Mouse (Mus musculus) 3134 (cell line): Measurements from ENCODE around the gene Mcm9.
"Not testable (repeated sequence)": the region's sequence is repeated elsewhere in the genome, so short reads cannot be mapped to it uniquely, and the experiment has no call there.

ENCODE experiments used
- DNase-seq: peaks from one replicate; pipeline ENCODE4 v3.0.0-alpha.2; 2011; ENCODE audit warnings: low spot score; ENCODE audit not compliant: insufficient read length; ENCODE audit errors: extremely low read depth

Mcm9 gene

DNA sequence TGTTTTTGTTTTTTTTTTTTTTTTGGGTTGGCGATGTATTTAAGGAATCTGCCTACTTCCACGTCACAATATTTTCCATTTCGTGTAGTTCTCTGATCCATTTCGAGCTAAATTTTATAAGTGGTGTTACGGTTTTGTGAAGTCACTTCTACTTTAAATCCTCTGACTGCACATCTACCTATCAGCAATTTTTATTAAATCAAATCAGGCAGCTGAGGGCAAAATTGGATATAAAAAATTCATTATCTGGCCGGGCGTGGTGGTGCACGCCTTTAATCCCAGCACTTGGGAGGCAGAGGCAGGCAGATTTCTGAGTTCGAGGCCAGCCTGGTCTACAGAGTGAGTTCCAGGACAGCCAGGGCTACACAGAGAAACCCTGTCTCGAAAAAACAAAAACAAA lies at the start of gene Mcm9:
TSS of gene Mcm9 (minus strand) at position 101 of the 400 bp plus-strand sequence.
- not testable (repeated sequence) for DNase-seq

DNA sequence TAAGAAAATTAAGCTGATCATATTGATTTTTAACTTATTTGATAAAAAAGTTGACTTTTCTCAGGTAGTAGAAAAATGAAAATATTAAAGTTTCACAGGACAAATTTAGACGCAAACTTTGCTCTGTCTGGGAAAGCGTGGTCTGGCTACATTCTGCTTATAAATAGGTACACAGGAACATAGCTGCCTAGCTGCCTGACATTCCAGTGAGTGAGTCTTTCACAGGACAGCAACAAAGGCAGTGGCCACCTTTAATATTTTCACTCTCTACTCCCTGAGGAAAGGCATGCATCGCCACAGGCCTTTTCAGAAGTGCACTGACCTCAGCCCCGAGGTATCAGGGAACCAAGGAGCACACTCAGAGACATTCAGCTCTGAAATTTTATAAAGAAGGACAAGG lies 31.5 kb upstream of the Mcm9 start:
- DNase-seq: no peak

DNA sequence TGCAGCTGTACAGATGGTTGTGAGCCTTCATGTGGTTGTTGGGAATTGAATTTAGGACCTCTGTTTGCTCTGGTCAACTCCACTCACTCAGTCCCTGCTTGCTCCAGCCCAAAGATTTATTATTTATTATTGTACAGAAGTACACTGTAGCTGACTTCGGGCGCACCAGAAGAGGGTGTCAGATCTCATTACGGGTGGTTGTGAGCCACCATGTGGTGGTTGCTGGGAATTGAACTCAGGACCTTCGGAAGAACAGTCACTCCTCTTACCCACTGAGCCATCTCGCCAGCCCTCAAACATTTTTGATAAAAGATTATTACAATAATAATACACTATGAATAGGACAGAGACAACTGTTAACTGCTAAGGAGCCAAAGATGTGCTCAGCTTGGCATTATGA lies 24.0 kb upstream of the Mcm9 start:
- not testable (repeated sequence) for DNase-seq

DNA sequence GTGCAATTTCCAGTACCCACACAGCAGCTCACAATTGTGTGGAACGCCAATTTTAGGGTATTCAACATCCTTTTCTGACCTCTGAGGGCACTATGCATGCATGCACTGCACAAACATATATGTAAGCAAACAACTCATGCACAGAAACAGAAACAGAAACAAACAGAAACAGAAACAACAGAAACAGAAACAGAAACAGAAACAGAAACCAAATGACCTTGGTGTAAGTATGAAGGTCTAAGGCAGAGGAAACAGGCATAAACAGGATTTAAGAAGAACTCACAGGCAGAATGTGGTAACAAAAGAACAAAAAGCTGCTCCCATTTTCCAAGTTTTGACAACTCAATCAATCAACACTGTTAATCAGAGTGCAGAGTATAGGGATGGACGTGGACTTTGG lies 20.4 kb upstream of the Mcm9 start:
- no peak for DNase-seq

DNA sequence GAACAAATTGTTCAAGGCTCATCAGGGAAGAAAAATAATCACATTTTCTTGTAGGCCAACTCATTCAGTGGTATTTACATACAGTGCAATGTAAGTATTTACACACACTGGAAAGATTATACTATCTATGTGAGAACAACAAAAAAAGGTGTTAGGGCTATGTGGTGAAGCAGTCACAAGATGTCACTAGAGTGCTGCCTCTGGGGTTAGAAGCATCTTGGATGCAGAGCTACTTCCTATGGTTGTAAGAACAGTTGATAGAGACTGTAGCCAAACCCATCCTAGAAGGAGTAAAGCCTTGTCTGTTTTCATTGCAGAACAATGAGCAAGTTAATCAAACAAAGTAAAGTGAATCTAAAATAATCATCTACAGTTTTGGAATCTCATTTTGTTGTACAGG lies 11.3 kb upstream of the Mcm9 start:
- DNase-seq: no peak

DNA sequence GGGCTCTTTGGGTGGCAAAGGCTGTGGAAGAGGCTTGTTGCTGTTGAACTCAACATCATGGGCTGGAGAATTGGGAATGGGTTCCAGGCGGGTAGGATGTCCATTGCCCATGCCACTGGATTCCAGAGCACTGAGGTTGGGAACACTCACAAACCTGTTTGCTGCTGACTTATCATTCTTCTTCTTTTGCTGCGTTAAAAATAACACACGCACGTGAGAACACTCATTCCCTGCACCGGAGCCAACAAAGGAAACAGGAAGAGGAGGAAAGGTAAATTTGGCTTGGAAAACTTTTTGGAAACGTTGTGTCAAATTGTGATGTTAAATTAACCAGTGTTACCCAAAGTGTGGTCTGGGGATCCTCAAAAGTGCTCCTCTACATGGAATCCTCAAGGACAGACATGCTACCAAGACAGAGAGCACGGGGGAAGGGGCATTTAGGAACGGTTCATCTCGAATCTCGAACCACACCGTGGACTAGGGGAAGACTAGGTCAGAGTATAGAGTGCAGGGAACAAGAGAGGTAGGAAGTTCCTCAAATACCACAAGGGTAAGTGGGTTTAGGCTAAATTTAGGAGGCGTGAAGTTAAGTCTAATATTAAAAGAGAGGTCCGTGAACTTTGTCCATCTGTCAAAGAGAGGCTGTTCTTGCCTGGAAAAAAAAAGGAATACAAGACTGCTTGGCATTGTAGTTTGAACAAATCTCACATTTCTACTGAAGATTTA lies 5.2 kb upstream of the Mcm9 start:
- DNase-seq: no peak

DNA sequence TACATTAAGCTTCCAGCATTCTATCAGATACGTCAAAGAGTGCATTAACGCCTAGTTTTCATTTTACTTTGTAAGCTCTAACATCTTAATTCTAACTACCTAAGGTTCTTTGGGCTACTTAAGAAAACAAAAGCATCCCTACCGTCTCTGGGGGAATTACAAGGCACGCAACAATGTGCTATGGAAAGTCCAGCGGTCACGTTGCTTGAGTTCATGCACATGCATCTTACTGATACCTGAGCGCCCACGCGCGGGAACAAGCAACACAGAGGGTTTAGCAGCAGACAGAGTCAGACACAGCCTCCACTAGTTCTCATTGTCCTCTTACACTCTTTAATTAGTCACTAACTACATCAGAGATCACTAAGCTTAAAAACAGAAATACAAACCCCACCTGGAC lies 3.9 kb upstream of the Mcm9 start:
- DNase-seq: no peak

DNA sequence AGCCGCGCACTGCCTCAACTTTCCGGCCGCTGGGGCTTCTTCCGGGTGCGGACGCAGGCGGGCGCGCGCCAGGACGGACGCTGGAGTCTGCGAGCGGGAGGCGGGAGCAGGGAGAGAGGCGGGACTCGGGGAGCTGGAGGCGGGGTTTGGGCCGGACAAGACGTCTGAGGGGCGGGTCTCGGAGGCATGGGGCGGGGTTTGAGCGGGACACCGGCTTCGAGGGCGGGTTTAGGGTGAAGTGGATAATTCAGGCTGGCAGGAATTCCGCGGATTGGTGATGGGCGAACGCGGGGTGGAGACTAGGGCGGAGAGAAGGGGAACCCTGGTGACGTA lies 355 bp downstream of the Mcm9 start:
- peak; percentile 97 for DNase-seq

DNA sequence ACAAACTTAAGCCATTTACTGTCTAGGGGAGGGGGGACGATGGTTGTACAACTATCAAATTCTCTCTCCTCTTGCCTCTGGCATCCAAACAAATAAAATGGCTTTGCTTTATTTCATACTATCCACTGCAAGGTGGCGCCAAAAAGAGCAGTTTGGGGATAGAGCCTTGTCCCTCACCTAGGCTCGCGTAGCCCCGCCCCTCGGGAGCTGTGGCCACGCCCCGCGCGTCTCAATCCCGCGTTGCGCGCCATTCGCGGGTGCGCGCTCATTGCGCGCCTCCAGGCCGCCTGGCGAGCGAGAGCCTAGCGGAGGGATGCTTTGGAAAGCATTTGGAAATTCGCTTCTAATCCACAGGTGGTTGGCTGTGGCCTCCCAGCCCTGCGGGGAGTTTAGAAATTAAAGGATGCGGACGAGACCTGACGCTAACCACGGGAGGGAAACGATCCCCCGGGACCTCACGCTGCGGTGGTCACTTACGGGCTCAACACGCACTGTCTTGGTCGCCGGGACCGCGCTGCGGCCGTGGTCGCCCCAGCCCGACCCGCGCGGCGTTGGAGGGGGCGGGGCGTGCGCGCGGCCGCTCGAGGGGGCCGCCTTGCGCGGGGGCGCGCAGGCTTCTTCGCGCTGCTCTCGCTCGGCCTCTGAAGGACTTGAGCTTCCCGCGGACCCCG lies 857 bp downstream of the Mcm9 start:
- DNase-seq: peak; percentile 91

DNA sequence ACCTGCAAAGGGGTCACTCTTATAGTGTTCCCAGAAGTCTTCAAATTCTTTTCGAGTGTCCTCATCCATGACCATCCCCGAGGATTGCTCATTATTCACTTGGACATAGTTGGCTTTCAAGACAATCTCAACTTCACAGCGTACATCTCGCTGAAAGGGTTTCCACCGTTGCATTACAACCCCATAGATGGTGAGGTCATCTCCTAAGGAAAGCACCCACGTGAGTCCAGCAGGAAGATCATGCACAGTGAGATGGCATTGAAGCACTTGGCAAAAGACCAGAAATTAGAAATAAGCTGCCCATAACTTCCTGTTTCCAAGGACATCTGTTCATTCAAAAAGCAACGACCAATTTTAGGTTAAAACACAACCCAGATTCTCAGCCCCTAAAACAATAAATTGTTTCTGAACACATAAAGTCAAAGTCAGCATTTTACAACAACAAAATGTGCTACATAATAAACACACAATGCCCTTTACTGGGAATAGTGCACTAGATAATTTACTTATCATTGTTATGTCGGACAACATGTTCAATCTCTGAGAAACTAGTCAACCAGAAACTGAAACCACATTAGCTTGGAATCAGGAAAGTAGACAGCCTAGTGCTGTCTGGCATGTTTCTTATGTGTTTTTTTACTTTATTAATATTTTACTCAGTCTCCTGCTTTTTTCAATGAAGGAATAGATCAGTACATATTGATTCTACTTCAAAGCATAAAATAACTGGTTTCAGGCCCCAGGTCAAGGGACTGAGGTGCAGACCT lies 14.2 kb downstream of the Mcm9 start:
- DNase-seq: no peak

DNA sequence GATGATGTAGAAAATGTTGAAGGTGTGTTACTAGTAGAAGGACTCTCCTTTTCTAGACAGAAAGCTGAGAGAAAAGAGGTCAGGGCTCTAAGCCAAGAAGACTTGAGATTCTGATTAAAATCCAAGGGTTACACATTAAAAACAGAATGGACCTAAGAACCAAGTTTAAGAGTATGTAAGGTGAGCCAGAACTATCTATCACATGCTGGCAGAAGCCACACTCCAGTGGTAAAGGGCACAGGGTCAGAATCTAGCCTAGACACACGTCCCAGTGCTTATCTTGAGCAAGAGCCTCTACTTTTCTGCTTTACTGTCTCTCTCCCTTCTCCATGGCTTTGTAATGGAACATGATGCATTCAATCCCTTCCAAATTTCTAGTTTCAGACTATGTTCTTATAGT lies 16.3 kb downstream of the Mcm9 start:
- DNase-seq: no peak

DNA sequence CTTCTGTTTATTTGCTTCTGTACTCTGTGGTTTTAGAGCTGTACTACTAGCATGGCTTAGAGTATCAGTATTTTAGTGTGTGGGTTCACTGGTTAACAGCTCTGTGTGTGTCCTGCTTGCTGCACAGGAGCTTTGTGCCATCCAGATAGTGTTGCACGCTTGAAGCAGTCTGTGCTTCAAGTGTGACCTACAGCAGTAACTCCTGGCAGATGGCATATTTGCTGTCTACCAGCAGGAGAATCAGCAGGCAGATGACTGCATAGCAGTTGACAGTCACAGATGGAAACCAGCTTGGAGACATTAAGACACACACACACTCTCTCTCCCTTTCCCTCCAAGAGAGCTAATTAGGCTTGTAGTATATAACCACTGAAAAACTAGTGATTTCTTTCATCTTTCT lies 18.1 kb downstream of the Mcm9 start:
- no peak for DNase-seq

DNA sequence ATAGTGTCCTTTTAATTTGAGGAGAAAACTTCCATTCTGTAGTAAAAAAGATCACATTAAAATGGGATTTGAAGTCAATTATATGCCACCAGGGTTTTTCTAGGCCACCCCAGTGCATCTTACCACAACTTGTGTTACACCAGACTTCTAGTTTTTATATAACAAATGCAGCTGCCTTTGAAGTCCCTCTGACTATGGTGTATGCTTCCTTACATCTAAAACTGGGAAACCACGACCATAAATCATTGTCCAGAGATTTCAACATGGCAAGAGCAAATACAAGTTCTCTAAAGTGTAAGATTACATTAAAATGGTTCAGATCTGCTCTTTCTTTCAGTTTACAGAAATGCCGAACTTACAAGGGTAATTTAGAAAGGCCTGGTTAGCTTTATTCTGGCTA lies 22.0 kb downstream of the Mcm9 start:
- DNase-seq: no peak

DNA sequence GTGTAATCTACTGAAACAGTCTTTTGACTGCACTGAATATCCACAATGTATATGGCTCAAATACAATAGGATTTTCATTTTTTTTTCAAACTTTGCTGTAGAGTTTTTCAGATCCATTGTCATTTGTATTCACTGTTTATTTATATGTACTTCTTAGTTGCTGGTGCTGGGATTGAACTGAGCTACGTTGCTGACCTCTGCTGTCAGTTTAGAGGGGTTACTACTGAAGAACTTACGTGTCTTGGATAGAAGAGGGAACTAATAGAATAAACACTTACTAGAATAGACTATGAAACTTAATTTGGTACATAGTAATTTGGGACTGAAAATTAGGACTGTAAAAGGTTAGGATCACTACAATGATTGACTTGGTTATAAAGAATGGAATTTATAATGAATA lies 24.9 kb downstream of the Mcm9 start:
- DNase-seq: no peak

DNA sequence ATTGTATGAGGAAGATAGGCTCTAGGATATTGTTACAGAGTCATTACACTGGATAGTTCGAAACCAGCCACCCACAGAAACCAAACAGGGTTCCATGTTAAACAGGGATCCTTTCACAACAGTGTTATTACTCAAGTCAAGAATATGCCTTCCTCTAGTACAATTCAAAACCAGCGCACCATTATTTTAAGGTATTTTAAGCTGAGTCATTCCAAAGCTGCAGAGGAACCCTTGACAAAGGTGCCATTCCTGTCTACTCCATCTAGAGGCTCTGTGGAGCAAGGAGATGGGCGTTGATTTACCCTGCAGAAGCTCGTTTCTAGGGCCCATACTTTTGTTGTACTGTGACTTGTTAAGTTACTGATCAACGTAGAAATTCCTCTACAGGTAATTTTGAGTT lies 31.4 kb downstream of the Mcm9 start:
- peak; percentile 29 for DNase-seq

DNA sequence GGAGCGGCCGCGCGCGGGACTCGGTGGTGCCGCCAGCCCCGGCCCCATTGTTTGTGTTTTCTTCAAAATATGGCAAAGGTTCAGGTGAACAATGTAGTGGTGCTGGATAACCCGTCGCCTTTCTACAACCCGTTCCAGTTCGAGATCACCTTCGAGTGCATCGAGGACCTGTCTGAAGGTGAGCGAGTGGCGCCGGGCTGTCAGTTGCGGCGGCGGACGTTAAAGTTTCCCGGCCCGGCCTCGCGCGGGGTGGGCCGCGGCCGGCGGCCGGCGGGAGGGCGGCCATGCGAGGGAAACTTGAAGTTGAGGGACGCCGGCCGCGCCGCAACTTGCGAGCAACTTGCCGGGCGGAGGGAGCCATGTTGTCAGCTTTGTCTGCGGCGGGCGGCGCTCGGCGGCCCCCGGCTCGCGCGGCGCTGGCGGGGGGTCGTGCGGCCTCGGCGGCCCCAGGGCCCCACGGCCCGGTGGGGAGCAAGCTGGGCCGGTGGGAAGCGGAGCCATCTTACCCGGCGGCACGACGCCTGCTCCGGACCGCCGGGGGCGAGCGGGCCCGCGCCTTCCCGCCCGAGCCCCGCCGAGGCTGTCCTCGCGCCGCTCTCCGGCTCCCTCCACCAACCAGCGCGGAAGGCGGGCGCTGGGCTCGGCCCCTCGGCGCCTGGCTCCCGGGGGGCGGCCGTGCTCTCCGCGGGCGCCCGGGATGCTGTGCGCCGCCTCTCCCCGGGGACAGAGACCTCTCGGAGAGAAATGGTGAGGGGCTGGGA lies 32.9 kb downstream of the Mcm9 start:
- peak; percentile 61 for DNase-seq

DNA sequence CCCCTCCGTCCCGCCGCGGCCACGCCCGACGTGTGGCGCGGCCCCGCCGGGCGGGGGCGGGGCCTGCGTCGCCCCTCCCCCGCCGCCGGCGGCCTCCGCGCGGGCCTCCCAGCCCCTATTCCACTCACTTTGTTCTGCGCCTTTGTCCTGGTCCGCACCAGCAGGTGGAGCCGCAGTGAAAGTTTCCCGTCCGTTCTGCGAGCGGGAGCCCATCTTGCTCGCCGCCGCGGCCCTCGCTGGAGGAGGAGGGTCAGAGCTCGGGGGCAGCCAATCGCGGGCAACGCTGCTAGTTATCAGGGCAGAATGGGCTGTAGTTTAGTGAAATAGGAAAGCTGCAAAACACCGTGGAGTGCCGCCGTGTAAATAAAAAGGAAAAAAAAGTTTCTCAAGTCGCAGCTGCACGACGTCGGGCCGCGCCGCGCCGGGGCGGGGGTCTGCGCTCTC lies 33.5 kb downstream of the Mcm9 start, which contains the start of gene Asf1a:
TSS of gene Asf1a (plus strand) at position 81 of the 444 bp plus-strand sequence.
- DNase-seq: peak; percentile 92

DNA sequence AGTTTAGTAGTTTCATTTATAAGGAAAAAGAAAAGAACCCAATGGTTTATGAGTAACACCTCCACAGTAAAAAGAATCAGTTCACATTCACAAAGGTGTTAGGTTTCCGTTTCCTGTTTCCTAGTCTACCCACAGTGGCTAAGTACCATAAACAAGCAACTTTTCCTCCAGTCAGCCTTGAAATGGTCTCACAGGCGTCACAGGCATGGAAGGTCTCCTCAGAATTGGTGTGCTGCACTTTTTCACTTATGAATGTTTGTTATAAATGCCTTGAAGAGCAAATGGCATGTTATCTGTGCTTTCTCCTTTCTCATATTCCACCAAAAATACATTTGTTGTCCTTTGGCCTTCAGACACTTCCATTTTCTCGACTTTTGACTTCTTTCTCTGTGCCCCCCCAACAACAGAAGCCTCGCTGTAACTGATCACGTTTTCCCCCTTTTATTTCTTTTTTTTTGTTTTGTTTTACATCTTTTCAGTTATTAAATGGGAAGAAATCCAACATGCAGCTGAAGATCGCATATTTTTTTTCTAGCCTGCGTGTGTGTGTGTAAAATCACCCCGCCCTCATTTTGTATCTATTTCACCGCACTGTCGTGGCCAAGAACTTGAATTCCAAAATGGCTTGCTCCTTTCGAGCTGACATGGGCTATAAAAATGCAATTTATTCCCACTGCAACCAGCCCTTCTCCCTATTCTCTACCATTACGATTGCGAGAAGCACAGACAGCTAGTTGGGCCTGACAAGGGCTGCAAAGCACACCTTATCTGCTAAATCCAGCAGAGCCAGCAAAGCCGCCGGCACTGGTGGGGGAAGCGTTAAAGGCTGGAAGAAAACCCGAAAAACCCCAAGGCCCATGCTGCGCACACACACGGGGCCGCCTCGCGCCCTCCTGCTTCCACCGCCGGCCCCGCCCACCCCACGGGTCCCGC lies 34.2 kb downstream of the Mcm9 start:
- DNase-seq: no peak

DNA sequence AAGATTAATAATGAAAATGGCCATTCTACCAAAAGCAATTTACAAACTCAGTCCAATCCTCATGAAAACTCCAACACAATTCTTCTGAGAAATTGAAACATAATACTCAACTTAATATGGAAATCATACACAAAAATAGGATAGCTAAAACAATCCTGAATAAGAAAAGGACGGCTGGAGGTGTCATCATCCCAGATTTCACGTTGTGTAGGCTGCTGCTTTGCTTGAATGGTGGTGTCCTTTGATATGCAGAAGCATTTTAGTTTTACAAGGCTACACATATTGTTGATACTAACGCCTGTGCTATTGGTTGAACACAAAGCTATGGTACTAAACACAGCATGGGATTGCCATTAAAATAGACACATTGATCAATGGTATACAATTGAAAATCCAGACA lies 44.5 kb downstream of the Mcm9 start:
- no peak for DNase-seq

DNA sequence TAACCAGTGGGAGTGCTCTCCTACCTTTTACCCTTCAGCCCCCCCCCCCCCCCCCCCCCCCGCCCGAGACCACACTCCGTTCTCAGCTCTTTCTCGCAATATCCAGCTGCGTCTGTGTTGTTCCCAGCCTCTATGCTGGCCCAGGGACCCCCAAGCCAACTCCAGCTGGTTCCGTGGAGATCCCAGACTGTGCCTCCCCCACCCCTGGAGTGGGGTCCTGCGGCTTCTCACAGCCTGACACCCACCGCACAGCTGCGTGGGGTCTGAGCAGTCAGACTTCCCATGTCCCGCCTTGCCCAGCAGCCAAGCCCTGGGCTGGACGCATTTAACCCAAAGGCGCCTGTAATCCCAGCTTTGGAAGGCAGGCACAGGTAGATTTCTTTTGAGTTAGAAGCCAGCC lies 49.2 kb downstream of the Mcm9 start:
- DNase-seq: no peak
